Mouse (Mus musculus): ENCODE results near the gene Xrcc3.

Xrcc3 gene

DNA sequence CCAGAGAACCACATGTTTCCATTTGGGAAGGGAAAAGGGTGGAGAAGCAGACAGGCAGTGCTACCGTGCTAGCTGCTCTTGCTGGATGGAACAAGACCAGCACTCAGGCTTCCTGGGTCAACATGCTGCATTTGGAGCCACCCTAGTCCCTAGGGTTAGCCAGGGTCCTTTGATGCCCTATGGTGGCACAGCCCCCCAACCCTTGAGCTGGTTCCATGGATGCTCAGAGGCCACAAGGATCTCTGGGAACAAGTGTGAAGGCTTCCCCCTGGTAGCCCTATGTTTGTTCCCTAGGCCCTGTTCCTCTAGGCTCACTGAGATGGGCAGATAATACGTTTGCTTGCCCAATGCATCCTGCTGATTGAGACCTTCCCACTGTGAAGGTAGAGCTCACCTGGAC lies 58.4 kb downstream of the Xrcc3 start:
- no peaks in the 10 kb centered on the region for H3K27me3 ChIP-seq (ENCODE audit: control insufficient read depth, insufficient read depth, low read length, poor library complexity, severe bottlenecking)
- no peaks in the 10 kb centered on the region for H3K36me3 ChIP-seq (ENCODE audit: control insufficient read depth, insufficient read depth, low read length, poor library complexity, severe bottlenecking)
- DNase-seq (ENCODE audit: low read depth, low spot score), result no peak

- Histone ChIP-seq H3K27me3 (ENCODE audit: control insufficient read depth, insufficient read depth, low read length, poor library complexity, severe bottlenecking) (no peaks in the 10 kb centered on the region), H3K36me3 (ENCODE audit: control insufficient read depth, insufficient read depth, low read length, poor library complexity, severe bottlenecking) (no peaks in the 10 kb centered on the region)
- no peak for DNase-seq (ENCODE audit: low read depth, low spot score)
These were observed 59.0 kb downstream of the Xrcc3 start for GRCm38 (mm10) chr12:111754710-111755109.

GRCm38 (mm10) chr12:111753347-111753746 lies 60.3 kb downstream of the Xrcc3 start:
- H3K36me3 ChIP-seq (ENCODE audit: control insufficient read depth, insufficient read depth, low read length, poor library complexity, severe bottlenecking), result no peaks in the 10 kb centered on the region
- no peaks in the 10 kb centered on the region for H3K27me3 ChIP-seq (ENCODE audit: control insufficient read depth, insufficient read depth, low read length, poor library complexity, severe bottlenecking)
- DNase-seq (ENCODE audit: low read depth, low spot score), result no peak
